Mouse (Mus musculus): Measurements from ENCODE around the gene Zdhhc25. TPM values are rescaled to one million over a fixed set of nuclear protein-coding genes. Genes with fewer than 3 reads are reported as not detected.

The Zdhhc25 gene
- not detected for total RNA-seq (2022)

GRCm38 (mm10) chr15:88600002-88600401 is at the start of gene Zdhhc25:
Gene Zdhhc25 (plus strand): TSS chr15:88600302.
- no peak for DNase-seq (ENCODE audit: low spot score in 2 of 2)

- DNase-seq (ENCODE audit: low spot score in 2 of 2): no peak
These were observed 47.2 kb upstream of the Zdhhc25 start for GRCm38 (mm10) chr15:88552852-88553251.

- DNase-seq (ENCODE audit: low spot score in 2 of 2): no peak
These were observed 44.6 kb upstream of the Zdhhc25 start for GRCm38 (mm10) chr15:88555476-88555875.

- DNase-seq (ENCODE audit: low spot score in 2 of 2): no peak
These were observed 39.5 kb upstream of the Zdhhc25 start for GRCm38 (mm10) chr15:88560637-88561036.

- no peak for DNase-seq (ENCODE audit: low spot score in 2 of 2)
These were observed 38.9 kb upstream of the Zdhhc25 start for GRCm38 (mm10) chr15:88561058-88561730.

- DNase-seq (ENCODE audit: low spot score in 2 of 2): no peak
These were observed 34.8 kb upstream of the Zdhhc25 start for GRCm38 (mm10) chr15:88565307-88565706.

- DNase-seq (ENCODE audit: low spot score in 2 of 2): no peak
These were observed 34.3 kb upstream of the Zdhhc25 start for GRCm38 (mm10) chr15:88565806-88566205.

GRCm38 (mm10) chr15:88570697-88571096 is 29.4 kb upstream of the Zdhhc25 start:
- no peak for DNase-seq (ENCODE audit: low spot score in 2 of 2)

GRCm38 (mm10) chr15:88579461-88579860 is 20.6 kb upstream of the Zdhhc25 start:
- no peak for DNase-seq (ENCODE audit: low spot score in 2 of 2)

GRCm38 (mm10) chr15:88602496-88602895 is 2.4 kb downstream of the Zdhhc25 start:
- no peak for DNase-seq (ENCODE audit: low spot score in 2 of 2)

GRCm38 (mm10) chr15:88603091-88603732 is 3.1 kb downstream of the Zdhhc25 start:
- DNase-seq (ENCODE audit: low spot score in 2 of 2): no peak

GRCm38 (mm10) chr15:88603733-88604119 is 3.6 kb downstream of the Zdhhc25 start:
- DNase-seq (ENCODE audit: low spot score in 2 of 2): no peak

- DNase-seq (ENCODE audit: low spot score in 2 of 2): no peak
These were observed 4.7 kb downstream of the Zdhhc25 start for GRCm38 (mm10) chr15:88604669-88605414.

- no peak for DNase-seq (ENCODE audit: low spot score in 2 of 2)
These were observed 5.3 kb downstream of the Zdhhc25 start for GRCm38 (mm10) chr15:88605415-88605785.

- DNase-seq (ENCODE audit: low spot score in 2 of 2): no peak
These were observed 17.0 kb downstream of the Zdhhc25 start for GRCm38 (mm10) chr15:88617125-88617524.

GRCm38 (mm10) chr15:88618008-88618773 is 18.1 kb downstream of the Zdhhc25 start:
- no peak for DNase-seq (ENCODE audit: low spot score in 2 of 2)

GRCm38 (mm10) chr15:88620017-88620416 is 19.9 kb downstream of the Zdhhc25 start:
- DNase-seq (ENCODE audit: low spot score in 2 of 2): no peak

- no peak for DNase-seq (ENCODE audit: low spot score in 2 of 2)
These were observed 23.8 kb downstream of the Zdhhc25 start for GRCm38 (mm10) chr15:88623891-88624290.

- DNase-seq (ENCODE audit: low spot score in 2 of 2): no peak
These were observed 24.8 kb downstream of the Zdhhc25 start for GRCm38 (mm10) chr15:88624874-88625277.

- DNase-seq (ENCODE audit: low spot score in 2 of 2): no peak
These were observed 25.4 kb downstream of the Zdhhc25 start for GRCm38 (mm10) chr15:88625303-88626066.

Measured in gastrocnemius, adult 8-10 months (tissue).